Mouse (Mus musculus): Measurements from ENCODE around the gene Zscan22.
"Not testable (repeated sequence)": the region's sequence is repeated elsewhere in the genome, so short reads cannot be mapped to it uniquely, and the experiment has no call there.

Gene Zscan22

GRCm38 (mm10) chr7:12897655-12898410 is at the start of gene Zscan22:
Gene Zscan22 (plus strand): TSS chr7:12897815.
- DNase-seq (ENCODE audit: extremely low spot score) = peak; percentile 90

DNA sequence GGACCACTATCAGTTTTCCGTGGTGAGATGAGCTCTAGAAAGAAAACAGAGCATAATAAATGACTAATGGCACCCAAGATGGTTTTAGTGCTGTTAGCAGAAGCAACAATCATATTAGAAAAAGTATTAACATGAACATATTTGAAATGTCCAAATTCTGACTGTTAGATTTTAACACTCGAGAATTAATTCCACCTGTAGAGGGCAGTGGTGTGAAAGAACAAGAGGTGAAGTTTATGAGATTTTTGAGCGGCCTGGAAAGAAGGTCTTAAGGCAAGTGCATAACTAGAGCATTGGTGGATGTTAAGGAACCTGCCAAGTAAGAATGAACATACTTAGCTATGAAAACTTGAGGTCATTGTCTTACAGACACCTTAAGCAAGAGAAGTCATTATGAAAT is 23.3 kb upstream of the Zscan22 start:
- no peak for DNase-seq (ENCODE audit: extremely low spot score)

DNA sequence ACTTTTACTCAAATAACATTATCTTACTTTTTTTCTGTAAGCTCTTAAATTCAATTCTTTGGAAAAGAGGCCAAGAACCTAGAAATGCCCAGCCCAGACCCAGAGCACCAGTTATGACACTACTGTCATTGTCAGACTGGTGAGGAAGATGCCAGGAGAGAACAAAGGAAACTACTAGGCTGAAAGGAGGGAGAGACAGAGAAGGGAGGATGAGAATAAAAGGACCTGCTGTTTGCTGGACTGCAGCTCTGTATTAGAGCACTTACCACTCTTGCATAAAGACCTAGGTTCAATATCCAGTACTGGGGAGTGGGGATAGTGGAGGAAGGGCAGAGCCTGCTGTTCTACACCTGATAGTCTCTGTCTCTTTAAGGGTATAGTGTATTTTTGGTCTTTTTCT is 17.6 kb upstream of the Zscan22 start:
- DNase-seq (ENCODE audit: extremely low spot score) = no peak

DNA sequence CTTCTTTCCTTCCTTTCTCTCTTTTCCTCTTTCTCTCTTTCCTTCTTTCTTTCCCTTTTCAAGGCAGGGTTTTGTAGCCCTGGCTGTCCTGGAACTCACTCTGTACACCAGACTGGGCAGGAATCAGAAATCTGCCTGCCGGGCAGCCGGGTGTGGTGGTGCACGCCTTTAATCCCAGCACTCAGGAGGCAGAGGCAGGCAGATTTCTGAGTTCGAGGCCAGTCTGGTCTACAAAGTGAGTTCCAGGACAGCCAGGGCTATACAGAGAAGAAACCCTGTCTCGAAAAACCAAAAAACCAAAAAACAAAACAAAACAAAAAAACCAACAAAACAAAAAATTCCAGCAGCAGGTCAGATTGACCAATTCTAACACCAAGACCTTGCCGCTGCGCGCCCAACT is 17.1 kb upstream of the Zscan22 start:
- DNase-seq (ENCODE audit: extremely low spot score) = not testable (repeated sequence)

DNA sequence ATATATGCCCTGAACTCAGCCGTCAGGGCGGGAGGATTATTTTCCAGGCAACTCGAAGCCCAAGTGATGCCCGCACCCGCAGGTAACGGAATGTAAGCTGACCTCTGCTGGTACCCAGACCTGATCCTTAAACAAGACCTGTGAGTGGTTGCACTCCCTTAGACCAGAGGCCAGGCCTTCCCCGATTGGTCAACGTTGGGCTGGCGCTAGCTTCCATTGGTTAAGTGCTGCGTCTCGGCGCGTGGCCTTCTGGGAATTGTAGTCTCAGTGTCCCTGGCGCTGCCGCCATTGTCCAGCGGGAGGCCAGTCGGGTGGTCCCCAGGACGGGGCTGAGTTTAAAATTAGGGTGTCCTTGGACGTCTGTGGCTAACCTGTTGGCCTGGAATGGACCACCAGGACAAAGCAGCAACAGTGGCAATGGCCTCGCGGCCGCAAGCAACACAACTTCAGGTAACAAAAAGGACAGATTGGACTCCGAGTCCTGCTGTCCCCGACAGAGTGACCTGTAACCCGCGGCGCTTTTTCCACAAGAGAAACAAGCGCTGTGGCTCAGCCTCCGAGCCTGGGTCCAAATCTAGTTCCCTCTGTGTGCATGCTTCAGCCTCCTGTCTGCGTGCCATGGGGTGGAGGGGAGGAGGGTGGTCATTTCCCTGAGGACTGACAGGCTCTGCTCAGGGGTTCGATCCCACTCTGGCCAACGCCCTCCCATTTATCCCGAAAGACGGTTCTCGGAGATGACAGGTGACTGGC is 16.5 kb upstream of the Zscan22 start, which contains the start of gene Zfp128:
Gene Zfp128, plus strand, starts transcription at position 267 of the 750 bp plus-strand sequence.
- peak; percentile 93 for DNase-seq (ENCODE audit: extremely low spot score)

DNA sequence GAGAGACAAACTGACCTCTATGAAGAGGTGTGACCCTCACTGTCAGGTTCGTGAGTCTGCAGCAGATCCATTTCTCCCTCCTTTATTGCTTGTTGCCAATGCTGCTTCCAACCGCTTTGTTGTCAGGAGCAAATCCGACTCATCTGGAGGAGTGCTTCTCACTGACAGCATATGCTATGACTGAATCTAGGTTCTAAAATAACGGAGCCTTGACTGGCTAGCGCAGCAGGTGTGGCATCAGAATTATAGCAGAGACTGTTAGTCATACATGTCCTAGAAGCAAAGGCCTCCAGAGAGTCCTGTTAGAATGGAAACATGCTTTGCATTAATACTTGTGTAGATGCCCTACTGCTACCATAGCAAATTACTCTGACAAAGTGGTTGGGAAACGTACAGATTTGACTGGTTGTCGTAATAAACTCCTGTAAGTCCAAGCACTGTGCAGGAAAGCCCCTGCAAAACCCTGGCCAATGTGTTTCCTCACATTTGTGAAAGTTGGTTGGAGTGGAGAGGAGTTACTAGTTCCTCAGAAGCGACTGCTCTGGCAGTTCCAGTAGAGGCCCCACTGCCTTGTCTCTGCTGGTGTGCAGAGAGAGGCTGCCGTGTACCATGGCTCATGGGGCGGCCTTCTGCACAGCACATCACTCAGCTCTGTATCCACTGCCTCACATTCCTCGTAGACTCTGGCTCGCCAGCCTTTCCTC is 10.9 kb upstream of the Zscan22 start:
- DNase-seq (ENCODE audit: extremely low spot score) = no peak

GRCm38 (mm10) chr7:12887585-12887984 is 10.0 kb upstream of the Zscan22 start:
- no peak for DNase-seq (ENCODE audit: extremely low spot score)

DNA sequence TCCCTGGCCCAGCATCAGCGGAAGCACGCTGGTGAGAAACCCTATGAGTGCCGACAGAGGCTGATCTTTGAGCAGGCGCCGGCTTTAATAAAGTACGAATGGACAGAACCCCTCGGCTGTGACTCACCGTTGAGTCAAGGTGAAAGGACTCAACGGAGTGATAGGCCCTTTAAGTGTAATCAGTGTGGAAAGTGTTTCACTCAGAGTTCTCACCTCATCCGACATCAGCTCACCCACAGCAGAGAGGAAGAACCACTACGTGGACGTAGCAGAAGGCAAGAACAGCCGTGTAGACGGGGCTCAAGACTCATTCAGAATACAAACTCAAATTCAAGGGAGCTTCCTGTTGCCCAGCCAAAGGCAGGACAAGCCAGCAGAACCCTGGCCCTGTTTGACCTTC is 6.7 kb upstream of the Zscan22 start:
- DNase-seq (ENCODE audit: extremely low spot score) = no peak

DNA sequence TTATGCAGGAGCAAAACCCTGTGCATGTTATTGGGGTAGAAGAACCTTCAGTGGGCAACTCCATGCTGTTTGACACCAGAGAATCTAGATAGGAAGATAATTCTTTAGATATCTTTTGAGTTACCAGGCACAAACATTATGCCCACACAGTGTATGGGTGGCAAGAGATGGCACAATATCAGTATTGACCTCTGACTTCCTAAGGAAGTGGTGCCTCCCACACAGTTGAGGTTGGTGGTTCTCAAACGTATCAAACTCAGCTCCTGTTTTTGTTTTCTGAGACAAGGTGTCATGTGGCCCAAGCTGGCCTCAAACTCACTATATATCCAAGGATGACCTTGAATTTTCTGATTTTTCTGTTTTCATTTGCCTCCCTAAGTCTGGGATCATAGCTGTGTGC is 6.3 kb upstream of the Zscan22 start:
- DNase-seq (ENCODE audit: extremely low spot score) = no peak

DNA sequence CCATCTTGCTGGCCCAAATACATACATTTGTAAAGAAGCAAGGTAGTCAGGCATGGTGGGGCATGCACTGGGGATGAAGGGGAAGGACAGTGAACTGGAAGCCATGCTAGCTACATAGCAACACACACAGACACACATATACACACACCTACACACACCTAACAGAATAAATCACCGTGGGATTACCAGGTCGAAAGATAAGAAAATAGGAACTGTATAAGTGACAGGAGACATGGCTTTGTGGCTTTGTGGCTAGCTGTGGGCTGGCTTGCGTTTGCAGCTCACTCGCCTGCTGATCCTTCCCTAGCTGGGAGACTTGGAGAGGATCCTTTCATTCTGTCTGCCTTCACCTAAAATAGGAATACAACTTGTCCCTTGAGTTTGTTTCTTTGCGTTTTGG is 3.9 kb downstream of the Zscan22 start:
- DNase-seq (ENCODE audit: extremely low spot score) = no peak

DNA sequence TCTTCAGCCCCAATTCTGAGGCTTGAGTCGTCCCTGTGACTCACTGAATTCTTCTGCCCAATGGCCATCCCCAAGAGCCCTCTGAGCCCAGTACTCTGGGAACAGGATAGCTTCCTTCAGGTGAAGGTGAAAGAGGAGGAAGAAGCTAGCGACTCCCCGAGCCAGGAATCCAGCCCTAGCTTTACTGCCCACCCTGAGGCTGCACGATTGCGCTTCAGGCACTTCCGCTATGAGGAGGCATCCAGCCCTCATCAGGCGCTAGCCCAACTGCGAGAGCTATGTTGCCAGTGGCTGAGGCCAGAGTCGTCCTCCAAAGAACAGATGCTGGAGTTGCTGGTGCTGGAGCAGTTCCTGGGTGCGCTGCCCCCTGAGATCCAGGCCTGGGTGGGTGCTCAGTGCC is 6.0 kb downstream of the Zscan22 start:
- DNase-seq (ENCODE audit: extremely low spot score) = no peak

- no peak for DNase-seq (ENCODE audit: extremely low spot score)
Observed at GRCm38 (mm10) chr7:12905146-12905545, 7.5 kb downstream of the Zscan22 start.

GRCm38 (mm10) chr7:12909498-12909962 is 11.9 kb downstream of the Zscan22 start:
- DNase-seq (ENCODE audit: extremely low spot score) = peak; percentile 71

DNA sequence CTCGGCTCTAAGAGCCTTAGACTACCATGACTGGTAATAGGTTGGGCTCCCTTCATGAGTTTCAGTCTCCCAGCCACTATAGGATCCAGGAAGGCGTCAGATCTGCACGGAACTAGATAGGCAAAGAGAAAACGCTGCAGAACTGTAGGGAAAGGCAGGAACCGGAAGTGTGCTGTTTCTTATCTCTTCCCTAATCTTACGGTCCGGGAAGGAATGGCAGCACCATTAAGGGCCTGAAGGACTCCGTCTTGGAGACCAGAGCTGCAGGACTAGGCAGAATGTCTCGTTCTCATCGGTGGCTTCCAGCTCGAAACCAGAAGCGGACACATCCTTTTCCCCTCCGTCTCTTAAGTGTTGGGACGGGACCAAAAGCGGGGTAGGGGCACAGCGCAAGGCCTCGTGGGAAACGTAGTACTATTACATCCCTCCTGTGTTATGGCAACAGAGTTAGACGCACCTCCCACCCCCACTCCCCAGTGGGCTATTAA is 12.6 kb downstream of the Zscan22 start:
- peak; percentile 71 for DNase-seq (ENCODE audit: extremely low spot score)

GRCm38 (mm10) chr7:12913556-12913955 is 15.9 kb downstream of the Zscan22 start:
- no peak for DNase-seq (ENCODE audit: extremely low spot score)

DNA sequence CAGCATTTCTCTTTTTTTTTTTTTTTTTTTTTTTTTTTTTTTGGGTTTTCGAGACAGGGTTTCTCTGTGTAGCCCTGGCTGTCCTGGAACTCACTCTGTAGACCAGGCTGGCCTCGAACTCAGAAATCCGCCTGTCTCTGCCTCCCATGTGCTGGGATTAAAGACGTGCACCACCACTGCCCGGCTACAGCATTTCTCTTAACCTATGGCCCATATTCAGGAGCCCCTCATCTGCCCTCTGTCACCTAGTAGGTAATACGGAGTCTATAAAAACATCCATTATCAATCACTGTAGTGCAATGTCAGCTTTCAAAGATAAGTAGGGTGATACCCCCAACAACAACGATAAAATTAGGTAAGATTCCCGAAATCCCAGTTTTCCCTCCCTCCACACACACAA is 22.9 kb downstream of the Zscan22 start:
- DNase-seq (ENCODE audit: extremely low spot score) = not testable (repeated sequence)

- no peak for DNase-seq (ENCODE audit: extremely low spot score)
Observed at GRCm38 (mm10) chr7:12921318-12921704, 23.7 kb downstream of the Zscan22 start.

DNA sequence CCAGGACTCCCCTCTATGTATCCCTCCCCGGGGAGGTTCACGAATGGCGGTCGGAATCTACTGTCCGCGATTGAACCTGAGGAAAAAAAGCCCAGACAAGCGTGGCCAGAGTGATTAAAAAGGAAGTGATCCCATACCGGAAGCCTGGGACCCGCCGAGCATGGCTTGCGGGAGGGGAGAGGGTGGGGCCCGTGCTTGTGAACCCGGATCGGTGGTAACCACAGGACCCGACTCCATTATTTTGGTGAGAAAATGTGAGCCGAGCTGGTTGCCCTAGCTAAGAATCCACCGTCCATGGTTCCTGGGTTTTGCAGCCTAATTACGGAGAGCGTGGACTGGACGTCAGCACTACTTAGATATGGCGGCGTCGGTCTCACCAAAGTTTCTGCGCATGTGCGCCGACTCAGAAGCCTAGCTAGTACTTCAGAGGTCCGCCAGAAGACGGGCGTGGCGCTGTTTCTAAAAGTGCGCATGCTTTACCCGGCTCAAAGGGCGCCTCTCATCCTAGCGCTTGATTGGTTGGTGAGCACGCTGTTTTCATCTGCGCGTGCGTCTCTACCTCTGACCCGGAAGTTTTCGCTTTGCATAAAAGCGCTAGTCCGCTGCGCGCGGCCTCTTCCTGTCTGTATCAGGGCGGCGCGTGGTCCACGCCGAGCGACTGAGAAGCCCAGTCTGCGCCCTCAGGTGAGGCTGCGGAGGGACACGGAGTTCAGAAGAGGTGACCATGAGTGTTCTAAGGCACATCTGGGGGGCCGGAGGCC is 24.3 kb downstream of the Zscan22 start, which contains the start of gene Rps5:
Gene Rps5, plus strand, starts transcription at position 586 of the 761 bp plus-strand sequence.
- peak; percentile 96 for DNase-seq (ENCODE audit: extremely low spot score)

DNA sequence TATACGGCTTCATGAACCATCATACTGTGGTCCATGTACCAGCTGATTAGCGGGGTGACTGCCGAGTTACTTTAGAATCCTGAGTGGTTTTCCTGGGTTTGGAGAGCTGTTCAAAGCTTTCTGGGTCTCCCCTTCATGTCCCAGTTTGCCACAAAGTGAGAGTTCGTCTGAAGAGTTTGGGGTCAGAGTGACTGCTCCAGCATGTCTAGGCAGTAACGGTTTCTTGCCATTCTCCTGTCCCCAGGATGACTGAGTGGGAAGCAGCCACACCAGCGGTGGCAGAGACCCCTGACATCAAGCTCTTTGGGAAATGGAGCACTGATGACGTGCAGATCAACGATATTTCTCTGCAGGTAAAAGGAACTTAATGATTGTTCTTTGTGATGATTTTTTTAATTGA is 25.1 kb downstream of the Zscan22 start:
- no peak for DNase-seq (ENCODE audit: extremely low spot score)

GRCm38 (mm10) chr7:12926316-12926715 is 28.7 kb downstream of the Zscan22 start:
- DNase-seq (ENCODE audit: extremely low spot score) = no peak

GRCm38 (mm10) chr7:12927191-12927680 is 29.6 kb downstream of the Zscan22 start, which contains the start of gene Rnf225:
Gene Rnf225 (plus strand): TSS chr7:12927416.
- peak; percentile 64 for DNase-seq (ENCODE audit: extremely low spot score)
